Mouse (Mus musculus): Measurements from ENCODE around the gene Arrdc1.

The Arrdc1 gene

DNA sequence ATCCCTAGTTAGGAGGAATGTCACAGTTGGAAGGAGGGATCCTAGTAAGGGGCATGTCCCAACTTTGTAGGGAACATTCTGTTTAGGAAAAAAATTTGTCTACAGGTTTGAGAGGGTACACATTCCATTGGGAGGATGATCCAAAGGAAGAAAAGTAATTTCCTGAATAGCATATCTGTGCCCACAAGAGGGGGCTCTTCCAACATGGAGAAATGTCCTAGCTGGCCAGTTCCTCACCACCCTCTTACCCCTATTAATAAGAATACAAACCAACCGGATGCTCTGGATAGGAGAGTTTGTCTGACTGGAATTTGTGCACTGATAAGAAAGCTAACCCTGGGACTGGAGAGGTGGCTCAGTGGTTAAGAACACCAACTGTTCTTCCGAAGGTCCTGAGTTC is 11.5 kb downstream of the Arrdc1 start:
- DNase-seq (ENCODE audit: low spot score) = no peak

DNA sequence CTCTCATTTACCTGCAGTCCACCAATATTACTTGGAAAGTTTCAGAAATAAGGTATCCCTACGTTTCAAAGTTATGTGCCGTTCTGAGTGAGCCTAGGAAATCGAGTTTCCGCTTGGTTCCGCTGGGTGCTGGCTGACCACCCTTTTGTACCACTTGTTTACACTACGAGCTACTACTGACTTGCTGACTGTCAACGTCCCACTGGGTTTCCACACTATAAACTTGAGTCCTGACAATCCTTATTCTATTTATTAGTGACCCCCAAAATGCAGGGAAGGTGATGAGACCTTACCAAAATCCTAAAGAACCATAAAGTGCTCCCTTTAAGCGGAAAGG is 15.2 kb downstream of the Arrdc1 start:
- DNase-seq (ENCODE audit: low spot score) = no peak

DNA sequence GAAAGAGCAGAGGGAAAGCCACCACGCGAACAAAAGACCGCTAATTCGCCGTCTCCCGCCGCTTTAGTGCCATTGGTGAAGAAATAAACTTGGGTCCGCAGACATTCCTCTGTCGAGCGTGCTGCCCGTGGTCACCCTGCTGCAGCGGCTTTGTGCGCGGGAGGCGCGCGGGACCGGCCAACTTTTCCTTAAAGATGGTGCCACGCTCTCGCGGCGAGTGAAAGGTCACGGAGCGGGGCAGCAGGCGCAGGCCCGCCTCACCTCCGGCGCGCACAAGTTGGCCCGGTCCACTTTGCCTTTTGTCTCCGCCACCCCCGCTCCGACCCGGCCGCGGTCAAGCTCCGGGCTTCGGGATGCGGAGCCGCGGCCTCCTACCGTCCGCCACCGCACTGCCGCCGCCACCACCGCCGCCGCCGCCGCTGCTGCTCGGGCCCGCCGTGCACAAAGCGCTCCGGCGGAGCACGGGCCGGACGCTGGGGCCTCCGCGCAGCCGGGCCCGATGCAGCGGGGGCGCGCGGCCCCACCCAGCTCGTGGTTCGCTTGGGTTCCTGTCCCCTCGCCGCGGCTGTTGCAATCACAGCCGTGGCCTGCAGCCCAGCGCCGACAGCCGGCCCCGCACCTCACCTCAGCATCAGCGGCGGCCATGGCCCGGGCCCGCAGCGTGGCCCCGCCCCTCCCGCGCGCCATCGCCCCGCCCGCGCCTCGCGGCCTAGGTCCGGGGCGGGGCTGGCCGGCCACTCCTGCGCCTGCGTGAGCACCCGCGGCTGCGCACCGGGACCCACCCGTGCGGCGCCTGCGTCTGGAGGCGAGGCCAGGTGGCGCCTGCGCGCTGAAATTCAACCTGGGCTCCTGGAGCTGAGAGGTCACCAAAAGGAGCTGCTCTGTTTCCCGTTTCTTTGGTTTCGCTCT is 15.9 kb downstream of the Arrdc1 start, which contains the start of gene Ehmt1:
TSS of gene Ehmt1 (minus strand) at position 685 of the 909 bp plus-strand sequence.
- DNase-seq (ENCODE audit: low spot score) = peak; percentile 91

DNA sequence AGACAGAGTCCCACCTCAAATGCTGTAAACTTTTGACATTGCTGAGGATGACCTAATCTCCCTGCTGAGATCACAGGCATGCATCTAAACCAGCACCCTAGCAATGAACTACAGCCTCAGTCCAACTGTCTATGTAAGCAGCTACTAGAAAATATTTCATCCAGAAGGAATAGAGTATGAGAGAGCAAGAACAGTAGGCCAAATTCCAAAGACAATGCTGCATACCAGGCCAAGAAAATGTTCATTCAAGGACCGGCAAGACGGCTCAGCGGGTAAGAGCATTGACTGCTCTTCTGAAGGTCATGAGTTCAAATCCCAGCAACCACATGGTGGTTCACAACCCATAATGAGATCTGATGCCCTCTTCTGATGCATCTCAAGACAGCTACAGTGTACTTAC is 20.3 kb downstream of the Arrdc1 start:
- DNase-seq (ENCODE audit: low spot score) = no peak

DNA sequence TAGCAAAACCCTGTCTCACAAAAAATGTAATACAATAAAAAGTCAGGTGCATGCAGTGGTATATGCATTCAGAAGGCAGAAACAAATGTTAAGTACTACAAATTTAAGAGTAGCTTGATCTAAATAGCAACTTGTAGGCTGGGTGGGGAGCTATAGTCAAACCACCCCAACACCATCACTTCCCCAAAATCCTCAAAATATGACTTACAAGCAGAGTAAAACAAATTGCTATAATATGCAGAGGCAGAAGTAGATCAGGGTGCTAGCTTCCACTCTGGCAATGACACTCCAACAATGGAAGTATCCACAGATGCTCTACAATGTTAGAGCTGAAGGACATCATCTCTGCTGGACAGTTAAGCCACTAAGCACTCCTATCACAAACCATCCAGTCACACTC is 22.5 kb downstream of the Arrdc1 start:
- no peak for DNase-seq (ENCODE audit: low spot score)

DNA sequence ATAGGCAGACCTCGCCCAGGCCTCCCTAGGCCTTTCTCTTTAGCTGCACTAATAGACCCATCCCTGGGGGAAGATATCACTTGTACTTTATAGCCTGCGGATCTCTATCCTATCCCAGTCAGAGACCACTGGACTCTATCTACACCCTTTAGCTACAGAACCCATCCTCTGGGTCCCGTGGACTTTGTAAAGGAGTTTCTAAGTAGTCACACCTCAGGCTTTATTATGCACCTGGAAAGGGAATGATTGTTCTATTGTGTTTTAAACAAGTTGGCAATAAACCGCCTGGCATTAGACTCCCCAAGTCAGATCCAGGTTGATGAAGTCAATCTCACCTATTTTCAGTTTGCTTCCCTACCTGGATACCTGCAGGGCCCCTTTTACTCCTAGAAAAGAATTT is 22.9 kb downstream of the Arrdc1 start:
- DNase-seq (ENCODE audit: low spot score) = no peak

DNA sequence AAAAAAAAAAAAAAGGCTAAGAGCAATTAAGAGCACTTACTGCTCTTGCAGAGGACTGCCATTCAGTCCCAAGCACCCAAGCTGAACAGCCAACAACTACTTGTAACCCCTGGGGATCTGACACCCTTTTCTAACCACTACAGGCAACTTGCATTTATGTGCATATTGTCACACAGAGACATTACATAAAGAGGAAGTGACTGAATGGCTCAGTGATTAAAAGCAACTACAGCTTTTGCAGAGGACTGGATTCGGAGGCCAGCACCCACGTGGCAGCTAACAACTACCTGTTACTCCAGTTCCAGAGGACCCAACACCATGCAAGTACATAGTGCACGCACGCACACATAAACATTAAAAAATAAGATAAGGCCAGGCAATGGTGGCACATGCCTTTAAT is 24.6 kb downstream of the Arrdc1 start:
- no peak for DNase-seq (ENCODE audit: low spot score)

DNA sequence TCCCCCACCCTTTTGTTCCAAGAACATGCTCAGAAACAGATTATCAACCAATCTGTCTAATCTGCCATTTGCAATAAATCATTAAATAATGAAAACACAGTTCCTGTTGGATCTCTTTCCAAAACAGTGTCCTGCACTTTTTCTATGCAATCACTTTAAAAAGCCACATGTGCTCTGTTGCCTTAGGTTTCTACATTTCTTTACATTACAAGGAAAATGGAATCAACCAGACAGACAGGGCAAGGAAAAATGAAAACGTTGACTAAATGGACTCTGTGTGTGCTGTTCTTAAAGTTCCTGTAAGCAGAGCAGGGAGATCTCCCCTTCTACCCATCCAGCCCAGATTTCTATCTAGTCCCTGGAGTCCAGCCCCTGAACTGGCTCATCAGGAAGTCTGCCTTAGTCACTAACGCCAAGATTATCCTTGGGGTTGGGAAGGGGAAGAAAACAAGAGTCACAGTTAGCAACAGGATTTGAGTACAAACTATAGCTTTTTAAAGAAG is 29.3 kb downstream of the Arrdc1 start:
- no peak for DNase-seq (ENCODE audit: low spot score)

DNA sequence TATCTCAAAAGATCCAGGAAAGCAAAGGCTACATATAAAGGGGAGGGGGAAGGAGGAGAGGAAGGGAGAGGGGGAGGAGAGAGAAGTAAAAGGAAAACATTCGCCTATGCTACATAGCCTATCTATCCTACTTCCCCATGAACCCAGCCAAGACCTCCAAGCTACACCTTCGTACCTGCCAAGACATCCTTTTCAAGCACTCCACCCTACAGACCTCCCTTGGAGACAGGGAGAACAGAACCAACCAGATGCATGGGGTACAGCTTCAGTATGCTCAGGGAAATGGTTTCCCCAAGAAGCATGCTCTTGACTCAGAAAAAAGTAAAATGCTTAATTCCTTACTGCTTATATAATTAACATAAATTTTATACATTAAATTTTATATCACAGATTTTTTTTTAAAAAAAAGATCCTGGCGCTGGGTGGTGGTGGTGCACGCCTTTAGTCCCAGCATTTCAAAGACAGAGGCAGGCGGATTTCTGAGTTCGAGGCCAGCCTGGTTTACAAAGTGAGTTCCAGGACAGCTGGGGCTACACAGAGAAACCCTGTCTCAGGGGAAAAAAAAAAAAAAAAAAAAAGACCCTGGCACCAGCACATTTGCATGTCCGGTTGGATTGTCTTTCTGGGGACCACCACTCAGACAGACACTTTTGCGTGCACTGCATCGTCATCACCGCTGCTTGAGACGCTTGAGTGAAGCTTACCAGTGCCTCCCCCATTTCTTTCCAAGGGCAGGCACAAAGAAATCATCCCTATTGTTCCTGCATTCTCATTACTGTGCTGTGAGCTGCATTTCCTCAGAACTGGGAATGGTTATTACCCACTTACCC is 30.0 kb downstream of the Arrdc1 start:
- no peak for DNase-seq (ENCODE audit: low spot score)

DNA sequence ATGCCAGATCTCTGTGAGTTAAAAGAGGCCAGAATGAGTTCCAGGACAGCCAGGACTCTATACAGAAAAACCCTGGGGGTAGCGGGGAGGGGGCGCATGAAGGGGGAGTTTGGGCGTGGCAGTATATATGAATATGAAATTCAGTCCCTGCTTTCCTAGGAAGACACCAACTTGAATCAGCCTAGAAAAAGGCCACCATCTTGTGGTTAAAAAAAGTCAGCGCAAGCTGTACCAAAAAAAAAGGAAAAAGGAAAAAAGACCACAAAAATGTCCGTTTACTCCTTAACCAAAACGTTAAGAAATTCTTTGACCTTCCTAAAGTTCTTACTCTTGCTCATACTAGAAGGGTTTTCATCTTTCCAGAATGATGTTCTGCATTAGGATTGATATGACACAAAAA is 32.1 kb downstream of the Arrdc1 start:
- DNase-seq (ENCODE audit: low spot score) = no peak

DNA sequence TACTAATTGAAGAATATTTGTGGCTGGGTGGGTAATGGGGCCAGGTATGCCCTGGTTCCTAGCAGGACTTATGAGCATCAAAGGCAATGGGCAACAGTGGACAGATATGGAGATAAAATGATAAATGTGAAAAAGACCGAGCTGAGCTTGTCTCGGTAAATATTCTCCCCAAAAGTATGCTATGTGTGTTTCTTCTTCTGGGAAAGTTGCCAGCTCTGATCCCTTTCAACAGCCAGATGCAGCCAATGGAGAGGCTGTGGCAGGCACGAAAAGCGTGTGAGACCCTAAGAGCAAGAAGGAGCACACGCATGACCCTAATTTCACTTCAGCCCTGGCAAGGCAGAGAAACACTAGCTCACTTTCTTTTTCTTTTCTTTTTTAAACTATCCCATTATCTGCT is 34.0 kb downstream of the Arrdc1 start:
- no peak for DNase-seq (ENCODE audit: low spot score)

DNA sequence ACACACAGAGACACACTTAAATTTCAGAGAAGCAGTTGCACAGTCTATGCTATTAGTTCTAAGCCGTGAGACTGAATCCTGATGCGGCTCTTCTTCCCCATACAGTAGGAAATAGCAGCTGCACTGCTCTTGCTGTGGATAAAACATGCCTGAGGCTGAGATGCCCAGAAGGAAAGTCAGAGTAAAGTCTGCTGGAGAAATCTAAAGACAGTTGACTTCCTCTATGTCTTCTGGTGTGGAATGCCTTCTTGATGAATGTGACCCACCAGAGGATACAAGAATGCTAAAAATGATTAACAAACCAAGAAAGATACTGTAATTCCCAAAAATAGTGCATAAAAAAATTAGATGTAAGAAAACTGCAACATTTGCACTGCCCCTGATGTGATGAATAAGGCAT is 35.8 kb downstream of the Arrdc1 start:
- DNase-seq (ENCODE audit: low spot score) = no peak

DNA sequence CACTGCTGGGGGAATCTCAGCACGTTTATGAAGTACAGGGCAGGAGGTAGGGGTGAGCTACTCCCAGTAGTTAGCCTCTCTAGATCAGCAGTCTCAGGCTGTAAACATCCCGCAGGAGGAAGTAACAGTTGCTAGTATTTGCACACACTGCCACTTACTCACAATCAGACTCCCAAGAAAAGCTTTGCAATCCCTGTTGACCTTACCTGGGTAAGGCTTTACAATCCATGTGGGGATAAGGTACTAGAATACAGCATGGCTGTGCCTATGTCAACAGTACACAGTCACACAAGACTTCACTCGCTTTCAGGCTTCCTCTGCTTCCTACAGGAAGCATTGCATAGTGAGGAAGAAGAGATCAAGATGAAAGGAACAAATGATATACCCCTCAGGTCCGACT is 38.3 kb downstream of the Arrdc1 start:
- no peak for DNase-seq (ENCODE audit: low spot score)

DNA sequence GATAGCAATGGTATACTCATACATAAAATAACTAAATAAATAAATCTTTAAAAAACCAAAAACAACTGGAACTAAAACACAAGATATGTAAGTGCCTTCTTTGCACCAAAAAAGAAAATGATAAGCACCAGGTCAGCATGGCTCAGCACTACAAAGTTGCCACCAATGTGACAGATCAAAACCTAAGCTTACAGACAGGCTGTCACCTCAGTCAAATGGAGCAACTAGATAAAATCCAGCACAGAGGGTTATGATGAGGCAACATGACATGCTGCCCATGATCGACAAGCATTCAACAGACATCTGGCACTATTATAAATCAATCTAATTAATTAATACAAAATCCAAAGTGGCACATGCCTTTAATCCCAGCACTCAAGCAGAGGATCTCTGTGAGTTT is 40.8 kb downstream of the Arrdc1 start:
- no peak for DNase-seq (ENCODE audit: low spot score)

DNA sequence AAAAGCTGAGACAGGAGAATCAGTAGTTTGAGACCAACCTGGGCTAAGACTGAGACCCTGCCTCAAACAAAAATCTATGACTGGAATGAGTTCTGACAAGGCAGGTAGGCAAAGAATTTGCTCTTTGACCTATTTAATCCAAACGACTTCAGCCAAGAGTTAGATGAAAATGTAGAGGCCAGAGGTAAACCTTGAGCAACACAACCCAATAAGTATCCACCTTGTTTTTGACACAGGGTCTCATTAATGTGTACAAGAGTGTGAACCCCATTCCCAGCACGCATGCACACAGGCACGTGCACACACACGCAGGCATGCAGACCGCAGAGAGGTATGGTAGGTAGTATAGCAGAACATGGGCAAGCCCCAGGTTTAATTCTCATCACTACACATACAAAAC is 42.7 kb downstream of the Arrdc1 start:
- no peak for DNase-seq (ENCODE audit: low spot score)

DNA sequence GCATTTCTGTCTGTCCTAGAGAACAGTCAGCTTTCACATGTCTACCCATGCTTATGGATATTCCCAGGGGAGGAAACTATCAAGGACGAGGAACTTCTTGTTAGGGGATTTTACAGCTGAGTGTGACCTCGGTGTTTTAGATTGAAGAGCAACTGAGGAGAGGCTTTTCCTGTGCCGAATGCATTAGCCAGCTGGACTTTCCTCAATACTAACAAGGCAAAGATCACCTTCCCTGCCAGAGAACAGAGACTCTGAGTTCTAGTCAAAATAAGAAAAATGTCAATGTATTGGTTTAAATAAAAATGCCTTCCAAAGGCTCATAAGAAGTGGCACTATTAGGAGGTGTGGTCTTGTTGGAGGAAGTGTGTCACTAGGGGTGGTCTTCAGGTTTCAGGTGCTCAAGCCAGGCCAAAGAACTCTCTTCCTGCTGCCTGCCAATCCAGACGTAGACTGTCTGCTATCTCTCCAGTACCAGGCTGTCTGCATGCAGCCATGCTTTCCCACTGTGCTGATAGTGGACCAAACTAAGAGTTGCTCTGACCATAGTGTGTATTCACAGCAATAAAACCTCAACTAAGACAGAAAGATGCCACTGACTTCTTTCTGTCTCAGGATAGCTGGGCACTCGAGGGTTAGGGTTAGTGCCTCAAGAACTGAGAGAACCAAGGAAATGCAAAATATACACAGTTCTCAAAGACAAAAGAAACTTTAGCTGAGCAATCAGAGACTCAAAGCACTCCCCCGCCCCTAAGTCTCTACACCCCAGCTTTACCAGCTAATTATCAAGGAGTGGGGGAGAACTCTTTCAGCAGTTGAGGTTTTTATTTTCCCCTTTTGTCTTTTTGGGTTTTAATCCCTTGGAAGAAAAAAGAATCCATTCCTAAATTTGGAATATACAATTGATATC is 44.3 kb downstream of the Arrdc1 start:
- no peak for DNase-seq (ENCODE audit: low spot score)

DNA sequence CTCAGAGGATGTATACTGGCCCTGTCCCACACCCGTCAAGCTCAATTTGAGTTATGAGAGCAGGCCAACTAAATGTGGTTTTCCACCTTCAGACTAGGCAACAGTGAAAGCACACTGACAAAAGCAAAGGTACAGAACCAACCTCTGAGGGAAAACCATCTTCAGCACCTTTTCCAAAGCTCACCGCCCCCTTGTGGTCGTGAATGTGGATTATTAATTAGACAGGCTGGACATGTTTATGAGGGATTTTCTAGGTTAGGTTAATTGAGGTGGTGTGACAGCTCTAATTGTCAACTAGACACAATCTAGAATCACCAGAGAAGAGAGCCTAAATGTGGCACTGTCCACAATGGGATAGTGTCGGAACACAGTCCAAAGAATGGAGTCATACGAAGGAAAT is 46.2 kb downstream of the Arrdc1 start:
- DNase-seq (ENCODE audit: low spot score) = no peak

DNA sequence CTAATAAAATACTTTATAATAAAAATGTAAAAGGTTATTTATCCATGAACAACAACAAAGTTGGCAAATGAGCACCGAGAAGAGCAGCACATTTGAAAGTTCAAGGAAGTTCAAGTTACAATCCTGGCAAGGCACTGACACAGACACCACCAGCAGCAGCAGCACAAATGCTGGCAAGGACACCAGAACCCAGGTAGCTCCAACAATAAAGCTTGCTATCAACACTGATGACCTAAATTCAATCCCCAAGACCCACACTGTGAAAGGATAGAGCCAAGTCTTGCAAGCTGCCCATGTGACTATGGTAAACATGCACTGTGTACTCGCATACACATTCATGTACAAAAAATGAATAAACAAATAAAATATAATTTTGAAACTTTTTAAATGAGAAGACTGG is 54.4 kb downstream of the Arrdc1 start:
- no peak for DNase-seq (ENCODE audit: low spot score)

Measured in ovary, adult 18-20 months (tissue).